Mouse (Mus musculus): ENCODE data around the gene Macrod1.

GRCm38 (mm10) chr19:7070775-7071174 lies 14.2 kb downstream of the Macrod1 start:
- TF ChIP-seq POLR2A (IDR thresholded peaks at IDR 0.05; ENCODE audit: borderline replicate concordance, low read depth, low read length), result no peak
- no peak for TF ChIP-seq CTCF (IDR thresholded peaks at IDR 0.05; ENCODE audit: low read depth, low read length)

Data from bone marrow macrophage, adult 2 months (primary cell).